Comparison of ENCODE assay signal across 21 mouse cellular contexts in the genomic region with DNA sequence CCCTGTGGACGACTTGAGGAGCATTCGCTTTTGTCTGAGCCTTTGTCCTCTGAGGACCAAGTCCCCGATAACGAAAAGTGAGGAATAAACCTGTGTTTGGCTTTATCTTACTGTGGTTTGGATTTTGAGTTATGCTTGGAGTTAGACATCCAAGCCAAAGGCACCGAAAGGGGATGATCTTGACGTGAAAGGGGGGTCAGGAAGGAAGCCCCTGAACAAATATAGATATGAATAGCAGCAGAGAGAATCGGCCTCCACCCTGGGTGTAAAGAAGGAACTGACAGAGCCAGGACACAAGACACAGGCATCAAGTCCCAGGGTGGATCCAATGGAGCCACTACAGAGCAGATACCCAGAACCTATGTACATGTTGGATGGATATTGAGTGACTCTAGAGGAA.
DNase-seq lines count a peak whose midpoint lies in the region; ATAC-seq and TF ChIP-seq lines count a peak whose summit lies in the region.
"Had no signal": no experiment of that assay in that cellular context is flagged by ENCODE, and none has a peak within 500 bp of the region (broad histone marks: within the 10 kb centered on the region; RNA-seq: fewer than 3 reads in every experiment).

No protein-coding gene starts in this region.

- H3K4me1 ChIP-seq in intestine, embryonic 14.5 days (replicated peaks; ENCODE audit: control insufficient read depth, insufficient read depth, low read length): peaks cover 4% of the 10 kb centered on the region
- no peaks in the 10 kb centered on the region; the same call in 1 of the 2 replicates for H3K4me1 ChIP-seq in intestine, postnatal 0 days (replicated peaks; ENCODE audit: control insufficient read depth, insufficient read depth, low read length)
- 0 out of 2 replicates have a peak, but pooled peaks cover 2% of the 10 kb centered on the region for H3K4me1 ChIP-seq in liver, embryonic 11.5 days (replicated peaks; ENCODE audit: control insufficient read depth, insufficient read depth, low read length)

- no peak for TF ChIP-seq CTCF in intestine, postnatal 0 days (IDR thresholded peaks at IDR 0.05; ENCODE audit: low read depth)

- no peak overlapping the region for H3K4me2 ChIP-seq in intestine, embryonic 14.5 days (ENCODE audit: low read length)
- no peak overlapping the region for H3K4me2 ChIP-seq in intestine, postnatal 0 days (replicated peaks; ENCODE audit: low read depth)
- no peak overlapping the region for H3K4me2 ChIP-seq in liver, embryonic 11.5 days
- H3K4me2 ChIP-seq: limb, embryonic 15.5 days; lung, embryonic 14.5 days; stomach, embryonic 15.5 days had no signal

- WGBS in intestine, embryonic 14.5 days: 82% methylated on average over 7 of the region's 7 CpGs
- 65% methylated on average over 7 of the region's 7 CpGs for WGBS in intestine, postnatal 0 days
- WGBS in liver, embryonic 11.5 days: 56% methylated on average over 7 of the region's 7 CpGs

- peak; percentile 29 for DNase-seq in intestine, embryonic 14.5 days (ENCODE audit: low spot score)
- DNase-seq in liver, embryonic 11.5 days (ENCODE audit: low spot score): peak; percentile 26
- DNase-seq in liver (no peak), MEL-GATA-1-ER (ENCODE audit: extremely low read depth, low read depth) (peak; percentile 63), adipocyte (ENCODE audit: low spot score) (no peak)
- peak; percentile 24 to 53 for DNase-seq in kidney, postnatal 25 days
- DNase-seq in layer of hippocampus, adult 8-10 months (ENCODE audit: low spot score in 2 of 2): no peak
- DNase-seq: adrenal gland, postnatal 14 days; cerebellum, adult 11 months; cerebellum, postnatal 14 days; embryo, embryonic 11 days; gastrocnemius, postnatal 36 days; lung, embryonic 14.5 days; retina, postnatal 1 day; thymus, adult 18-20 months had no signal

- H3K9ac ChIP-seq in intestine, embryonic 14.5 days (ENCODE audit: low read length): no peak overlapping the region
- H3K9ac ChIP-seq in intestine, postnatal 0 days (ENCODE audit: low read depth, low read length): no peak overlapping the region
- no peak overlapping the region for H3K9ac ChIP-seq in liver, embryonic 11.5 days (ENCODE audit: low read depth, low read length)
- H3K9ac ChIP-seq: limb, embryonic 15.5 days; lung, embryonic 14.5 days; stomach, embryonic 15.5 days had no signal

- no peak overlapping the region for H3K27ac ChIP-seq in intestine, embryonic 14.5 days (ENCODE audit: low read depth)
- no peak overlapping the region for H3K27ac ChIP-seq in intestine, postnatal 0 days (ENCODE audit: low read depth, low read length)
- H3K27ac ChIP-seq in liver, embryonic 11.5 days (ENCODE audit: low read depth, low read length): no peak overlapping the region
- H3K27ac ChIP-seq: limb, embryonic 15.5 days; stomach, embryonic 15.5 days had no signal

- 0 out of 2 replicates have a peak, but pooled peaks cover 6% of the 10 kb centered on the region for H3K27me3 ChIP-seq in intestine, embryonic 14.5 days (replicated peaks; ENCODE audit: control insufficient read depth, insufficient read depth, low read length)
- H3K27me3 ChIP-seq in intestine, postnatal 0 days (replicated peaks; ENCODE audit: control insufficient read depth, insufficient read depth, low read length): peaks cover 24% of the 10 kb centered on the region
- no peaks in the 10 kb centered on the region for H3K27me3 ChIP-seq in liver, embryonic 11.5 days (replicated peaks; ENCODE audit: control insufficient read depth, insufficient read depth, low read length)
- H3K27me3 ChIP-seq: limb, embryonic 15.5 days; stomach, embryonic 15.5 days had no signal

- H3K4me3 ChIP-seq in intestine, embryonic 14.5 days (ENCODE audit: low read depth, low read length): no peak overlapping the region
- H3K4me3 ChIP-seq in intestine, postnatal 0 days (ENCODE audit: low read depth, low read length): no peak overlapping the region
- H3K4me3 ChIP-seq in liver, embryonic 11.5 days (ENCODE audit: low read depth, low read length): no peak overlapping the region
- H3K4me3 ChIP-seq: limb, embryonic 15.5 days; megakaryocyte, embryonic 14.5 days; stomach, embryonic 15.5 days had no signal

- no peak for ATAC-seq in intestine, embryonic 14.5 days (replicated peaks; ENCODE audit: low FRiP score, low TSS enrichment, low read depth)
- no peak for ATAC-seq in intestine, postnatal 0 days
- no peak for ATAC-seq in liver, embryonic 11.5 days (replicated peaks; ENCODE audit: low FRiP score)
- ATAC-seq: forebrain, embryonic 16.5 days; hindbrain, embryonic 16.5 days had no signal

- no peaks in the 10 kb centered on the region for H3K36me3 ChIP-seq in intestine, embryonic 14.5 days (ENCODE audit: control insufficient read depth, insufficient read depth, low read length)
- no peaks in the 10 kb centered on the region for H3K36me3 ChIP-seq in intestine, postnatal 0 days (ENCODE audit: control insufficient read depth, insufficient read depth)
- no peaks in the 10 kb centered on the region for H3K36me3 ChIP-seq in liver, embryonic 11.5 days (ENCODE audit: control insufficient read depth, insufficient read depth, low read length)
- H3K36me3 ChIP-seq: limb, embryonic 15.5 days; stomach, embryonic 15.5 days had no signal

- H3K9me3 ChIP-seq in intestine, embryonic 14.5 days (ENCODE audit: control insufficient read depth, low read length): no peaks in the 10 kb centered on the region
- H3K9me3 ChIP-seq in intestine, postnatal 0 days (ENCODE audit: control insufficient read depth): no peaks in the 10 kb centered on the region
- no peaks in the 10 kb centered on the region for H3K9me3 ChIP-seq in liver, embryonic 11.5 days (ENCODE audit: control insufficient read depth, low read length)
- H3K9me3 ChIP-seq: limb, embryonic 15.5 days; megakaryocyte, embryonic 14.5 days; stomach, embryonic 15.5 days had no signal

Comparison
In these comparisons a context has a peak if more than half of its experiments do, and no peak if none do; other contexts are left out.
1. DNase-seq: peak in intestine, embryonic 14.5 days (single experiment), liver, embryonic 11.5 days (single experiment), MEL-GATA-1-ER (single experiment) and kidney, postnatal 25 days (2 of 2); none in liver (single experiment), layer of hippocampus, adult 8-10 months (0 of 2) and adipocyte (single experiment).